Mouse (Mus musculus) lung, adult 2 months (tissue): ENCODE results near the gene Man2b2.

ENCODE experiments used
- CTCF ChIP-seq: fragments of 200-500 bp; IDR thresholded peaks from 2 replicates; pipeline ENCODE4 v1.5.1; 2011; ENCODE audit warnings: mild to moderate bottlenecking, low read length, control low read depth; ENCODE audit not compliant: insufficient read depth
- POLR2A ChIP-seq: fragments of 200-500 bp; IDR thresholded peaks from 2 replicates; pipeline ENCODE4 v1.6.1; 2011; ENCODE audit warnings: low read depth, mild to moderate bottlenecking, control low read depth, low read length, borderline replicate concordance; ENCODE audit errors: extremely low read depth

GRCm38 (mm10) chr5:36868266-36869090 lies 38.0 kb upstream of the Man2b2 start, which contains the start of gene Ppp2r2c:
- TF ChIP-seq POLR2A (no peak), CTCF (no peak)
